In genomic region chr8:11737096-11737495, GRCm38 (mm10) we compare ENCODE assay signal across 29 mouse cellular contexts. TPM values are rescaled to one million over a fixed set of nuclear protein-coding genes. Genes with fewer than 3 reads are reported as not detected.
DNase-seq lines count a peak whose midpoint lies in the region; ATAC-seq and TF ChIP-seq lines count a peak whose summit lies in the region.
"Had no signal": no experiment of that assay in that cellular context is flagged by ENCODE, and none has a peak within 500 bp of the region (broad histone marks: within the 10 kb centered on the region; RNA-seq: fewer than 3 reads in every experiment).

No protein-coding gene starts in this region.

- no peak overlapping the region for H3K4me3 ChIP-seq in midbrain, embryonic 13.5 days (replicated peaks)
- no peak overlapping the region for H3K4me3 ChIP-seq in midbrain, postnatal 0 days (ENCODE audit: low read depth, low read length)
- H3K4me3 ChIP-seq in hindbrain, embryonic 11.5 days (ENCODE audit: low read depth, low read length): no peak overlapping the region
- H3K4me3 ChIP-seq in forebrain, embryonic 14.5 days (ENCODE audit: low read depth, low read length): no peak overlapping the region
- H3K4me3 ChIP-seq: hindbrain, embryonic 13.5 days; limb, embryonic 15.5 days had no signal

- H3K36me3 ChIP-seq in midbrain, embryonic 13.5 days: peaks cover 59% of the 10 kb centered on the region
- peaks cover 15% of the 10 kb centered on the region; the same call in 1 of the 2 replicates for H3K36me3 ChIP-seq in midbrain, postnatal 0 days (ENCODE audit: insufficient read depth, low read length)
- H3K36me3 ChIP-seq in hindbrain, embryonic 11.5 days (ENCODE audit: control insufficient read depth, insufficient read depth, low read length): peaks cover 3% of the 10 kb centered on the region; the same call in 1 of the 2 replicates
- peaks cover 53% of the 10 kb centered on the region for H3K36me3 ChIP-seq in forebrain, embryonic 14.5 days (ENCODE audit: control insufficient read depth, insufficient read depth, low read length)

- no peak overlapping the region for H3K4me2 ChIP-seq in midbrain, embryonic 13.5 days (replicated peaks)
- H3K4me2 ChIP-seq in midbrain, postnatal 0 days (ENCODE audit: low read depth, low read length, poor library complexity, severe bottlenecking): no peak overlapping the region
- no peak overlapping the region for H3K4me2 ChIP-seq in hindbrain, embryonic 11.5 days (replicated peaks; ENCODE audit: low read depth, low read length)
- no peak overlapping the region for H3K4me2 ChIP-seq in forebrain, embryonic 14.5 days (ENCODE audit: low read length)
- H3K4me2 ChIP-seq: hindbrain, embryonic 13.5 days; limb, embryonic 15.5 days; midbrain, embryonic 11.5 days had no signal

- 87% methylated on average over 6 of the region's 6 CpGs for WGBS in midbrain, embryonic 13.5 days
- WGBS in midbrain, postnatal 0 days: 88% methylated on average over 6 of the region's 6 CpGs
- WGBS in hindbrain, embryonic 11.5 days: 88% methylated on average over 6 of the region's 6 CpGs
- 96% methylated on average over 6 of the region's 6 CpGs for WGBS in forebrain, embryonic 14.5 days

- no peak for TF ChIP-seq CTCF in midbrain, postnatal 0 days (IDR thresholded peaks at IDR 0.05)

- H3K27me3 ChIP-seq in midbrain, embryonic 13.5 days: no peaks in the 10 kb centered on the region
- no peaks in the 10 kb centered on the region for H3K27me3 ChIP-seq in midbrain, postnatal 0 days (ENCODE audit: insufficient read depth, low read length)
- H3K27me3 ChIP-seq in hindbrain, embryonic 11.5 days (ENCODE audit: control insufficient read depth, insufficient read depth, low read length): no peaks in the 10 kb centered on the region
- H3K27me3 ChIP-seq in forebrain, embryonic 14.5 days (replicated peaks; ENCODE audit: control insufficient read depth, insufficient read depth, low read length): no peaks in the 10 kb centered on the region
- H3K27me3 ChIP-seq: hindbrain, embryonic 13.5 days had no signal

- ATAC-seq in midbrain, embryonic 13.5 days: 0 out of 2 replicates have a peak, but pooled peaks have one; percentile 25
- no peak for ATAC-seq in midbrain, postnatal 0 days (ENCODE audit: low FRiP score)
- no peak for ATAC-seq in hindbrain, embryonic 11.5 days (ENCODE audit: low FRiP score)
- no peak for ATAC-seq in forebrain, embryonic 14.5 days
- ATAC-seq: activated CD4-positive, CD25-positive, alpha-beta regulatory T cell, adult 4 months had no signal

- H3K9me3 ChIP-seq in midbrain, embryonic 13.5 days: no peaks in the 10 kb centered on the region
- no peaks in the 10 kb centered on the region for H3K9me3 ChIP-seq in midbrain, postnatal 0 days (ENCODE audit: low read length)
- H3K9me3 ChIP-seq in hindbrain, embryonic 11.5 days (ENCODE audit: control insufficient read depth, low read length): no peaks in the 10 kb centered on the region
- H3K9me3 ChIP-seq in forebrain, embryonic 14.5 days (replicated peaks; ENCODE audit: control insufficient read depth, low read length): no peaks in the 10 kb centered on the region
- H3K9me3 ChIP-seq: hindbrain, embryonic 13.5 days; limb, embryonic 15.5 days had no signal

- no peak overlapping the region for H3K9ac ChIP-seq in midbrain, embryonic 13.5 days (replicated peaks)
- H3K9ac ChIP-seq in midbrain, postnatal 0 days (replicated peaks; ENCODE audit: low read length, poor library complexity, severe bottlenecking): no peak overlapping the region
- no peak overlapping the region for H3K9ac ChIP-seq in hindbrain, embryonic 11.5 days (ENCODE audit: low read depth, low read length)
- no peak overlapping the region for H3K9ac ChIP-seq in forebrain, embryonic 14.5 days (ENCODE audit: low read length)
- H3K9ac ChIP-seq: hindbrain, embryonic 13.5 days; limb, embryonic 15.5 days had no signal

- no peak overlapping the region for H3K27ac ChIP-seq in midbrain, embryonic 13.5 days
- no peak overlapping the region for H3K27ac ChIP-seq in midbrain, postnatal 0 days (ENCODE audit: low read depth, low read length)
- no peak overlapping the region for H3K27ac ChIP-seq in hindbrain, embryonic 11.5 days (ENCODE audit: low read depth, low read length)
- no peak overlapping the region for H3K27ac ChIP-seq in forebrain, embryonic 14.5 days (ENCODE audit: low read depth, low read length)
- H3K27ac ChIP-seq: hindbrain, embryonic 13.5 days; limb, embryonic 15.5 days had no signal

- 0 out of 2 replicates have a peak, but pooled peaks cover 11% of the 10 kb centered on the region for H3K4me1 ChIP-seq in midbrain, embryonic 13.5 days (replicated peaks)
- H3K4me1 ChIP-seq in midbrain, postnatal 0 days (ENCODE audit: insufficient read depth, low read length): no peaks in the 10 kb centered on the region
- no peaks in the 10 kb centered on the region for H3K4me1 ChIP-seq in hindbrain, embryonic 11.5 days (replicated peaks; ENCODE audit: control insufficient read depth, insufficient read depth, low read length)
- H3K4me1 ChIP-seq in forebrain, embryonic 14.5 days (ENCODE audit: control insufficient read depth, insufficient read depth, low read length): no peaks in the 10 kb centered on the region

- DNase-seq in cerebellum, adult 9-11 months: peak; percentile 49
- no peak for DNase-seq in cerebellum, adult 8-10 months
- peak; percentile 39 for DNase-seq in kidney, adult 9 months
- DNase-seq in kidney, postnatal 25 days: no peak
- no peak for DNase-seq in midbrain, postnatal 0 days (ENCODE audit: low spot score)
- no peak for DNase-seq in hindbrain, embryonic 11.5 days (ENCODE audit: low spot score)
- DNase-seq in forebrain, embryonic 14.5 days (ENCODE audit: low spot score): no peak
- DNase-seq: adrenal gland, postnatal 10 days; kidney, adult 18-20 months; left cerebral cortex, postnatal 4 days; right cerebral cortex, postnatal 14 days; spleen, adult 18-20 months had no signal

RNA-seq across cellular contexts. Expression of gene Arhgef7, which starts 9.6 kb away (rescaled TPM):
- polyA plus RNA-seq in midbrain, embryonic 13.5 days (2015; fragmentation: Nextera tagmentation; extraction: Ambion mirVana): 60.8 and 66.3 TPM in 2 replicates
- 87.5 and 124 TPM in 2 replicates for total RNA-seq in midbrain, postnatal 0 days (2014; rRNA removed)
- 54.3 and 55.3 TPM in 2 replicates for polyA plus RNA-seq in midbrain, postnatal 0 days (2015; fragmentation: Nextera tagmentation; extraction: Ambion mirVana)
- 54.3 and 57.0 TPM in 2 replicates for polyA plus RNA-seq in hindbrain, embryonic 11.5 days (2014; fragmentation: Nextera tagmentation; extraction: Ambion mirVana)
- 62.2 and 72.7 TPM in 2 replicates for polyA plus RNA-seq in forebrain, embryonic 14.5 days (2014; fragmentation: Nextera tagmentation; extraction: Ambion mirVana)

RNA-seq across cellular contexts. Expression of gene 1700016D06Rik, which starts 36.2 kb away (rescaled TPM):
- polyA plus RNA-seq in midbrain, embryonic 13.5 days (2015; fragmentation: Nextera tagmentation; extraction: Ambion mirVana): 0.12 TPM in 1 of 2 replicates, not detected in the other
- not detected in 2 replicates for total RNA-seq in midbrain, postnatal 0 days (2014; rRNA removed)
- polyA plus RNA-seq in midbrain, postnatal 0 days (2015; fragmentation: Nextera tagmentation; extraction: Ambion mirVana): 0.47 and 0.48 TPM in 2 replicates
- polyA plus RNA-seq in hindbrain, embryonic 11.5 days (2014; fragmentation: Nextera tagmentation; extraction: Ambion mirVana): not detected in 2 replicates
- polyA plus RNA-seq in forebrain, embryonic 14.5 days (2014; fragmentation: Nextera tagmentation; extraction: Ambion mirVana): not detected in 2 replicates
- total RNA-seq: adrenal gland, postnatal 10 days; heart, adult 8-10 months; heart, postnatal 25 days; layer of hippocampus, postnatal 10 days; left cerebral cortex, adult 8-10 months; left cerebral cortex, postnatal 4 days; monocyte, adult 5-6 weeks had no signal
- polyA plus RNA-seq: embryonic facial prominence, embryonic 11.5 days; forebrain, embryonic 11.5 days; heart, embryonic 14.5 days; hindbrain, embryonic 13.5 days; large intestine, adult 2 months; limb, embryonic 15.5 days; liver, embryonic 16.5 days; midbrain, embryonic 11.5 days; neural tube, embryonic 11.5 days; thymus, postnatal 0 days had no signal

Comparison
In these comparisons a context has a peak if more than half of its experiments do, and no peak if none do; other contexts are left out.
1. DNase-seq: peak in cerebellum, adult 9-11 months (single experiment) and kidney, adult 9 months (single experiment); none in cerebellum, adult 8-10 months (single experiment), kidney, postnatal 25 days (0 of 2), midbrain, postnatal 0 days (single experiment), hindbrain, embryonic 11.5 days (single experiment) and forebrain, embryonic 14.5 days (single experiment).